Mouse (Mus musculus) MEL (cell line): Measurements from ENCODE around the gene Lin54.

Experiments
- CHD2 ChIP-seq: IDR thresholded peaks from 2 replicates; pipeline ENCODE4 v1.6.1; 2011; ENCODE audit warnings: low read length, improper control_type of control experiment
- CTCF ChIP-seq, 3 experiments: IDR thresholded peaks in 2 of 3; conservative IDR thresholded peaks in 1 of 3; 2 replicates each; pipeline ENCODE4 v1.5.1; 2011 to 2012; ENCODE audit warnings: low read length in 3 of 3, low read depth in 2 of 3, mild to moderate bottlenecking in 2 of 3, improper control_type of control experiment in 1 of 3, inconsistent platforms in 1 of 3, mixed read lengths in 1 of 3, moderate library complexity in 1 of 3; ENCODE audit not compliant: control insufficient read depth in 1 of 3, insufficient read depth in 1 of 3, poor library complexity in 1 of 3, severe bottlenecking in 1 of 3

DNA sequence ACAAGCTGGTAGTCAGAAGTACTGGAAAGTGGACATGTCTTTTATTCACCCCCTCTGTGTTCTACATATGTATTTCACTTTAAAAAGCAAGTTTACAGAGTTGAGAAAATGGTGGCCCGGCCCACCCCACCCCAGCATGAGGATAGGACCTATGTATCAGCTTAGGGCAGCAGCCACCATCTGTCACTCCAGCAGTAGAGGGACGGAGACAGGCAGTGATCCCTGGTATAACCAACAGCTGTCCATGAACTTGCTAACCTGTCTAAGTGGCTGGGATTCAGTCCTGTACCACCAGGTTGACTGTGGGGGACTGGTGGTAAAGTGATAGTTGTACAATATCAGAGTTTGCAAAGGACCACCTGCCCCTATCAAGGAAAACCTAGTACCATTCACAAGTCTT is 82.4 kb downstream of the Lin54 start:
- TF ChIP-seq CHD2, result no peak
- no peak for TF ChIP-seq CTCF (IDR thresholded peaks at IDR 0.05 in 2 of 3, conservative IDR thresholded peaks at IDR 0.05 in 1 of 3; ENCODE audit: control insufficient read depth in 1 of 3, insufficient read depth in 1 of 3, low read depth in 2 of 3, low read length in 3 of 3, poor library complexity in 1 of 3, severe bottlenecking in 1 of 3)
